Mouse (Mus musculus) myocyte (in vitro differentiated cells): ENCODE data around the gene Rgs14.

Experiments used
- MAX ChIP-seq: IDR thresholded peaks from one replicate; pipeline ENCODE4 v1.6.1; 2011; ENCODE audit warnings: low read depth, mild to moderate bottlenecking, control low read depth
- POLR2A ChIP-seq: IDR thresholded peaks from one replicate; pipeline ENCODE4 v1.6.1; 2011; ENCODE audit warnings: low read depth, mild to moderate bottlenecking, control low read depth, moderate library complexity; ENCODE audit not compliant: insufficient read length
- POLR2AphosphoS2 ChIP-seq: IDR thresholded peaks from one replicate; pipeline ENCODE4 v1.6.1; 2011; ENCODE audit warnings: low read depth, control low read depth; ENCODE audit not compliant: insufficient read length
- REST ChIP-seq: IDR thresholded peaks from one replicate; pipeline ENCODE4 v1.6.1; 2011; ENCODE audit warnings: mild to moderate bottlenecking, control low read depth, moderate library complexity; ENCODE audit not compliant: insufficient read depth, insufficient read length
- TCF12 ChIP-seq: IDR thresholded peaks from one replicate; pipeline ENCODE4 v1.6.1; 2011; ENCODE audit warnings: mild to moderate bottlenecking, control low read depth; ENCODE audit not compliant: poor library complexity, insufficient read depth, severe bottlenecking
- TCF3 ChIP-seq: IDR thresholded peaks from one replicate; pipeline ENCODE4 v1.6.1; 2011; ENCODE audit warnings: low read depth, control low read depth; ENCODE audit not compliant: insufficient read length
- USF1 ChIP-seq: IDR thresholded peaks from one replicate; pipeline ENCODE4 v1.6.1; 2011; ENCODE audit warnings: low read depth, mild to moderate bottlenecking, control low read depth, moderate library complexity

GRCm38 (mm10) chr13:55400039-55400346 is 30.5 kb downstream of the Rgs14 start:
- no peak for TF ChIP-seq POLR2AphosphoS2
- no peak for TF ChIP-seq TCF3
- TF ChIP-seq USF1, result no peak
- no peak for TF ChIP-seq POLR2A
- TF ChIP-seq TCF12, result no peak
- no peak for TF ChIP-seq MAX
- no peak for TF ChIP-seq REST
